Mouse (Mus musculus) spleen, adult 18-20 months (tissue): ENCODE measurements around the gene Rarb.

Experiments used
- DNase-seq, 2 experiments: peaks; one replicate each; pipeline ENCODE4 v3.0.0; 2022; ENCODE audit warnings: mixed read lengths in 2 of 2

Gene Rarb

DNA sequence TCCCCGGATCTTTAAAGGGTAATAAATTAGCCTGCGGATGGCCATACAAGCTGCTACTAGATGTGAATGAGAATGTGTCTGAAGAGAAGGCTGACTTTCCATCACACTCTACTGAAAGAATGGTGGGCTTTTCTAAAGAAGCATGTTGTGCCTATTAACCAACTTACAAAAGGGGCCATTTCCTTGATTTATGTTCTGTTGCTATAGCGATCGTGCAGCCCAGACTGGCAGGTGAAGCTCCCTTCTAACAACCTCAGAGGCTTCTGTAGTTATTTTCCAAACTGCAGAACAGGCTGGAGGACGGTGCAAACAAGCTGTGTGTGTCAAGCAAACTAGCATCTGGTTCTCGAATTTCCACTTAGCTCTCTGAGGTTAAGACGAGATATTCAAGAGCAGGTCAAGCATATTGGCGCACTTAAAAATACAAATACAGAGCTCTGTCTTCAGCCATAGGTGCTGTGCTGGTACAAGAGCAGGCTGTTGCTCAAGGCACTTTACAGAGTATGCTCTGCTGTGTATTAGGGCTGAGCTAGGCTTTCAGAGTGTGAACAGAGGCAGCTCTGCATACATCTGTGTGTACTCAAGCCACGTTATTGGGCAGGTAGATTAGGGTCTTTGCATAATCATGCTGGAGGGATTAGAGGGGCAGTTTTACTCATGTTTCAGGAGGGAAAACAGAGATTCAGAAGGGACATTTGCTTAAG, 85.2 kb downstream of the Rarb start:
- DNase-seq = no peak

GRCm38 (mm10) chr14:16732054-16732453, 86.9 kb downstream of the Rarb start:
- no peak for DNase-seq

DNA sequence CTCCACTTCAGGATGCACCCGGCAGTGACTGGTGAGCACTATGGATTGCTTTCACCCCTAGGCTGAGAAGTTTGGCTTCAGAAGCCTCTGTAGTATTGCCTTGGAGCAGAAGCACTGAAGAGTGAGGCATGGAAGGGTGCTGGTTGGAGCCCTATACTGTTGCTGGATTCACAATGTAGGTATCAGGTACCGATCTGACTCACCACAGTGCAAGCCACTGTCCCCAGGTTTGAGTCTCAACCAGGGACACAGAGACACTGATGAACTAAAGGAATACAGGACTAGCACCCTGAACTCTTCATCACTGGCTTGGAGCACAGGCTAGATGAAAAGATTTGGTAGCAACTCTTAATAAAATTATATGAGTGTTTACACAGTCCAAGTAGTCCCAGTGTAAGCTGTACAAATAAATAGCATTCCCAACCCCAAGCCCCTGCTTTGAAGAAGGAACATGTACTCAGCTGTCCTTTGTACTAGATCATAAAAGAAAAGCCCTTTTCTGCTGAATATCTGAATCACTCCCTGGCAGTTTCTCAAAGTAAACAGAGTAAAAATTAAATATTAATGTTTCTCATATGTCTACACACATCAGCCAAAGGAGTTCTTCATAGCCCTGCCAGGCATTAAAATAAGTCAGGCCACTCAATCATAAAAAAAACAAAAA, 90.6 kb downstream of the Rarb start:
- DNase-seq = no peak

- DNase-seq = no peak
These were observed 95.0 kb downstream of the Rarb start for GRCm38 (mm10) chr14:16723991-16724390.

DNA sequence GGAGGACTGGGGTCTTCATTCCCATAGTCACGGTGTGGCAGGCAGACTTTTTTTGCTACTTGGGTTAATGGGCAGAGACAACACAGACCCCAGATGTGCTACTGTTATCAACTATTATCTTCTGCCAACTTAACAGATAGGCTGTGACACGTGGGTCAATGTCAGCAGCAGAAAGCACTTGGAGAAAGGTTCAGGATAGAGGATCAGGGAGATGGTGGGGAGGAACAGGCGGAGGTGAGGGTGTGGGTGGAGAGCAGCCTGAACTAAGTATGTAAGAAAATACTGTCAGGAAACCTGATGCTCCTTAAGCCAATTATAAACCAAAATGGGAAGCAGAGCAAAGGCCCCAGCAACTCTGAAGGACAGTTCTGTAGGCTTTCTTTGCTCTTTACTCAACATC, 101.1 kb downstream of the Rarb start:
- DNase-seq = no peak

GRCm38 (mm10) chr14:16714344-16714955, 104.5 kb downstream of the Rarb start:
- no peak for DNase-seq

GRCm38 (mm10) chr14:16713773-16714172, 105.2 kb downstream of the Rarb start:
- no peak for DNase-seq

GRCm38 (mm10) chr14:16699228-16699627, 119.7 kb downstream of the Rarb start:
- DNase-seq = no peak

GRCm38 (mm10) chr14:16695453-16696120, 123.4 kb downstream of the Rarb start:
- no peak for DNase-seq

GRCm38 (mm10) chr14:16678335-16678734, 140.6 kb downstream of the Rarb start:
- DNase-seq = no peak

DNA sequence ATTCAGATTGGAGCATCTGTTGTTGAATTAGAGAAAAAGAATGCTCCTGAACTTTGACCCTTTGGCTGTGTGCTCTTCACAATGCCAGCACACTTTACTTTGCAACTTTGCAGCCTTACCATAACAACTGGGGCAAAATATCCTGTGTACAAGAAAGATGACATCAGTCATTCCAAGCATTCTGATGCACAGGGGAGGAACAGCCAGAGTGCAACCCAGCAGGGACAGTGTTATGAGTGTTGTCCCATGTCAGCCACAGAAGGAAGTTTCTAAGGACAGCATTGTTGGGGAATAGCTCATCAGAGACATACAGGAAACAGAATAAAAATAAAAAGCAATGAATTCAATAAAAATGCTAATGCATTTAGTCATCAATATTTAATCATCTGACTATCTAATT, 141.9 kb downstream of the Rarb start:
- no peak for DNase-seq

DNA sequence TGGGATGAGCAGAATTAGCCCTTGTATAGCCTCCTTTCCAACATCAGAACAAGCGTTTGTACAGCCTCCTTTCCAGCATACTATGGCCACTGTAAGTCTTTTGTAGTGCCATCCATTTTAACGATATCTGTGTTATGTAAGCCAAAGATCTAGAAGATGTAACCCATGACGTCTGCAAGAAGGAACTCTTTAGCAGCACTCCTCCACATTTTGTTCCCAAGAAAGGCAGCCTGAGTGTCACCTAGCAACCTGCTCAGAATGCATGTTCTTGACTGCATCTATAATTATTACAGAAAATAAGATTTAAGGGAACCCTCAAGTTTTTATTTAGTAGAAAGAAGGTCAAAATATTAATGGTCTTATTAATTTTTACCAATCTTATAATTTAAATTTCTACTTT, 148.4 kb downstream of the Rarb start:
- no peak for DNase-seq

DNA sequence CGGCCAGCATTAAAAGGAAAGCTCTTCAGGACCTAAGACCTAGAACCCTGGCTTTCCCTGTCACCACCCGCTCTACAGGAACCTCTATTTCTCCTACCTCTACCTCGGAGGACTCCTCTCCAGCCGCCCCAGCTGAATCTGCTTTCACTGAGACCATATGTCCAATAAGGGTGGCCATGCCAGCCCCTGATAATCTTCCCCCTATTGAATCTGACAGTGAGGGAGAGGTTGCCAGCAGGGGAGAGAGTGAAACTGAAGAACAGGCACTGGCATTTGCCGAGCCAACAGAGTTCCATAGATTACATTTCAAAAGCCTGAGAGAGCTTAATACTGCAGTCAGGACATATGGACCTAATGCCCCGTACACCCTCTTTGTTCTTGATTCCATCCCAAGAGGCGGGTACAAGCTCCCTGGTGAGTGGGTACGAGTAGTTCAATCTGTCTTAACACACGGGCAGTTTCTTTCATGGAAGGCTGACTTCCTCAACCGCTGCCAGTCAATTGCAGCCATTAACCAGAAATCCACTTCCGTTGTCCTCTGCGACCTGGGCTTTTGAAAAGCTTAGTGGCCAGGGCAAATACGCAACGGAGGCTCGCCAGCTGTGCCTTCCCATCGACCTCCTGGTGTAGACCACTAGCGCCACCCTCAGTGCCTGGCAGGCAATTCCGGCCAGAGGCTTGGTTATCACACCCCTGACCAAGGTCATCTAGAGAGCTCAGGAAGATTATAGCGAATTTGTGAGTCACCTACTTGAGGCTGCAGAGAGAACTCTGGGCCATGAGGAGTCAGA, 179.6 kb downstream of the Rarb start:
- DNase-seq = no peak

DNA sequence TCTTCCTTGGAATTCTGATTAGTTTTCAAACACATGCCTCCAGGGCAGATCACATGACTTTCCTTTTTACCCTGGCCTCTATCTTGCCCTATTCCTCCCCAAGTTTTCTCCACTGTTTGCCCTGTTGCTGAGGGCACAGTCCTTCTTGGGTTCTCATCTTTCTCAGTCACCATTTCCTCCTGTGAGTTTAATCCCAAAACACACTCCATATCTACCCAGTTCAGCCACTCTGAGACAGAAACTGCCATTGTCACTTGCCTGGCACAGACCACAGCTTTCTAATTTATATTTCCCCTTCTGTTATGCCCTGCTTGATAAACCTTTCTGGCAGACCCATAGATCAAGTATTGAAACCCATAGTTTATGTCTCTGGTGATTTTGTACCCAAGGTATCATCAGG, 205.0 kb downstream of the Rarb start:
- no peak for DNase-seq

DNA sequence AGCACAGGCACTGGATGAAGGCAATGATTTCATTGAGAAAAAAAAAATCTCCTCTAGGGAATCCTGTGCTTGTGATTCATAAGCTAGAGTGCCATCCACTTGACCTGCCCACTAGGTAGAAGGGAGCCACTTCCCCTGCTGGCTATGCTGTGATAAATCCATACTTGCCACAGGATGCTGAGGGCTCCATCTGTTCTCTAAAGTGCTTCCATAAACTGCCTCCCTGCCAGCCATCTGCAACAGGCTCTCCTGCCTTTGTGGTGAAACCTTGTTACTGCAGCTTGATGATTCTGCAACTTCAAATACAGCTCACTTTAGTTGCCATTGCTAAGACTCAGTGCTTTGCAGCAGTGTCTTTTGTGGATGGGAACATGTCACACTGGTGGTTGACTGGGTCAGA, 213.5 kb downstream of the Rarb start:
- DNase-seq = no peak

- no peak for DNase-seq
These were observed 214.4 kb downstream of the Rarb start for GRCm38 (mm10) chr14:16604469-16605064.

- no peak for DNase-seq
These were observed 215.8 kb downstream of the Rarb start for GRCm38 (mm10) chr14:16603040-16603590.

DNA sequence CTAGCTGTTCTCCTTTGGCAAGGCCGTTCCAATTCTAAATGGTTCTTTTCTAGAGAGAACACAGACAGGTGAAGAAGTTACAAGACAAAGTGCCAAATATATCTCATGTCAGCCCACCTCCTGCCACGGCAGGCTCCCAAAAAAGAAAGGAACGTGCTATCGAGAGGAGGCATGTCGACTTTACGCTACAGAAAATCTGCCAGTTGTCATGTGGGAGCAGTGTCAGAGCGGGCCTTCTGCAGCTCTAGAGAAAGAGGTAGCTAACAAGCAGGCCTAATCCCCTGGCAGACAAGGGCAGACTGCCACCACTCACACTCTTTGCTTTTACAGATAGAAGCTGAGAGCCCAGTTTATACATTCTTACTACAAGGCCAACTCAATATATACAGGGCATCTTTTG, 219.7 kb downstream of the Rarb start:
- DNase-seq = no peak

- no peak for DNase-seq
These were observed 220.9 kb downstream of the Rarb start for GRCm38 (mm10) chr14:16598074-16598501.

- no peak for DNase-seq
These were observed 229.8 kb downstream of the Rarb start for GRCm38 (mm10) chr14:16589139-16589538.

- no peak for DNase-seq
These were observed 240.9 kb downstream of the Rarb start for GRCm38 (mm10) chr14:16578100-16578499.

GRCm38 (mm10) chr14:16577049-16577448, 241.9 kb downstream of the Rarb start:
- DNase-seq = no peak
